Mouse (Mus musculus) gastrocnemius, adult 18-20 months (tissue): ENCODE results near the gene Gm1993. TPM values are rescaled to one million over a fixed set of nuclear protein-coding genes. Genes with fewer than 3 reads are reported as not detected.
"Not testable (repeated sequence)": the region's sequence is repeated elsewhere in the genome, so short reads cannot be mapped to it uniquely, and the experiment has no call there.

Source experiments
- DNase-seq: peaks from one replicate; pipeline ENCODE4 v3.0.0; 2021; ENCODE audit warnings: low spot score
- long read RNA-seq, 2 experiments: library from polyadenylated mRNA; stranded (forward); transcript quantifications; one replicate each; pipeline ENCODE4 v2.0.0; 2021
- total RNA-seq, 2 experiments: library from RNA; stranded (reverse); gene quantifications; 2 replicates each; pipeline ENCODE4 v1.2.3; 2021

Gm1993 gene
- not detected for total RNA-seq
- long read RNA-seq, experiment 1: 0 reads
- long read RNA-seq, experiment 2: 0 reads

DNA sequence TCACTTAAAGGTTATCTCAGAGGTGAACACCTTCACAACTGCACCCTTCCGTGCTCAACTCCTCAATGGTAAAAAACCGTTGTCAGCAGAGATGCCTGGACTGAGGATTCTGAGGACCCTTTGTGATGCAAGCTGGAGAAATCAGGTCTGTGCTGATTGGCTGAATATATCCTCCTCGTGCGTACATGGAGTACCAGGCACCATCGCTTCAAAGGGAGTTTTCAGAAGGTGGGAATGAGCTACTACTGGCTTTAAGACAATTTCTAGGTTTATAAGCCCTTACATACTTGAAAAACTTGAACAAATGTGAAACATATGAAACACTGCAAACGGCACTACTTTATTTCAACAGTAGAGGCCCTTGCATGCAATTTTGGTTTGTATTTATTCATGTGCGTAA lies at the start of gene Gm1993:
Gm1993 (minus strand) TSS at position 101 of the 400 bp plus-strand sequence.
- not testable (repeated sequence) for DNase-seq
